Mouse (Mus musculus) right cerebral cortex, postnatal 4 days (tissue): ENCODE measurements at regions not wholly inside any gene's neighbourhood (a gene's known extent, or its start where the extent isn't known, plus 50 kb on each side); places are given as distances from the start of the nearest gene placed in this dataset.
A peak's percentile ranks its signal among the peaks of the same experiment; 100 is the strongest.

Experiments used
- DNase-seq: peaks from one replicate; pipeline ENCODE4 v3.0.0-alpha.2; 2022

DNA sequence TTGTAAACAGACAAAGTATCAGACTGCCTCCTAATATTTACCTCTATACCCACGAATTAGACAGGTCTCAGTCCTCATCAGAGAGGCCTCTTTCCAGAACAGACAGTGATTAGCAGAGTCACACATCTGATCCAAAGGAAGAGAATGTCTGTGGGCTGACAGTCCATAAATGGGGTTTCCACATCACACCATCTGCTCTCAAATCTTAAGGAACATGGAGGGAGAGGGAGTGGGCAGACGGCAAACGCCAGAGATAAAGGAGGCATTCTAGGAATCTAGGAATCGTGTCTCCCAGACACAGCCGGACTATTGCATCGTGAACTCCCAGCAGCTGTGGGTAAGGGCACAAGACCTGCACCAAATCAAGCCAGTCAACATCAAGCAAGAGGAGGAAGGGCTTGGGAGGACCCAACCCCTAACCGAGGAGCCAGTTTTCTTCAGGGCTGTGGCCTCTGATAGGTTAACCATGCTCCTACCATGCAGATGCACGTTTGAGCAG lies 219.8 kb downstream of the Setd4 start:
- DNase-seq: no peak

DNA sequence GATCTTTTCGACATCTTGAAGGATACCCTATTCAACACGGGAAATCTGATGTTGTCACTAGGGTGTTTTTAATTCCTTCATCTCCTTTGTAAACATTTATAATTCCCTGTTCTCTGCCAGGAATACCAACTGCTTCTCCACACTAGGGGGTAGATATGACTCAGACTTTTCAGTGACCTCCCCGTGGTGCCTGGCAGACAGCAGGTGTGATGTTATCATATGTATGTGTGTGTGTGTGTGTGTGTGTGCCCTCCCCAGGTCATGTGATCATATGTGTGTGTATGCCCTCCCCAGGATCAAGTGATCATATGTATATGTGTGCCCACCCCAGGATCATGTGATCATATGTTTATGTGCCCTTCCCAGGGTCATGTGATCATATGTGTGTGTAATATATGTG lies 220.9 kb downstream of the Setd4 start:
- DNase-seq: no peak

DNA sequence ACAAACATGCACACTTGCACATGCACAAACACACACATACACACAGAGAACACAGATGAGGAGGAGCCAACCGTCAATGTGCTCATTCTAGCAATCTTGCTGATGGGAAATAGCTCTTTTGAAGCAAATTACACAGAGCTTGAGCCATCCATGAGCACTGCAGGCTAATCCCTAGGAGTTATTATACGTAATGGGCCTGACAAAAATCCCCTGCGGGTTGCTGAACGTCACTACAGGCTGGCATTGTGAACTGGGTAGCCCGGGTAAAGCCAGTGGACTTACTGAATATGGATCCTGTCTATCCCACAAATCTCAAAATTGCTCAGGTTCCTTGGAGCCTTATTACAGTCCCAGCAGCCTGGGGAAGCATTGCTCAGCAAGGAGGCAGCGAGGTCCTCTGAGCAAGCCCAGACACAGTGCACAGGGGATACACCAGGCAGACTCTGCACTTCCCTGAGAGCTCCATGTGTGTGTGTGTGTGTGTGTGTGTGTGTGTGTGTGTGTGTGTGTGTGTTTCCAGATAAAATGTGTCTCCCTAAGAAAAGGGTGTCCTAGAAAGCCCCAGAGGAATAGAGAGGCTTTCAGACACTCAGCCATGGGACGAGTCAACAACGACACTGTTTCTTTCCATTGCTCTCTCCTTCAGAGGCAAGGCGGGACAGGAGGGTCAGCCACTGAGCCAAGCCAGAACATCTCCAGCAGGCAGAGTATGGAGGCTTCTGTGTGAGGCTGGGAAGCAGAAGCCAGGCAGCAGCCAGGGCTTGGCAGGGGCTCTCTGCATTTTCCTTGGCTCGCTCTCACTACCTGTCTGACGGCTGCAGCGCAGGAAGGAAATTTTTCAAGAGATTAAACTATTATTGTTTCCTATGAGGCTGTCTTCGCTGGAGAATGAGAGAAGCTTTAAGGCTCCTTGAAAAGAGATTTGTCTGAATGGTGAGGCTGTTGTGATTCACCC lies 222.9 kb downstream of the Setd4 start:
- no peak for DNase-seq

DNA sequence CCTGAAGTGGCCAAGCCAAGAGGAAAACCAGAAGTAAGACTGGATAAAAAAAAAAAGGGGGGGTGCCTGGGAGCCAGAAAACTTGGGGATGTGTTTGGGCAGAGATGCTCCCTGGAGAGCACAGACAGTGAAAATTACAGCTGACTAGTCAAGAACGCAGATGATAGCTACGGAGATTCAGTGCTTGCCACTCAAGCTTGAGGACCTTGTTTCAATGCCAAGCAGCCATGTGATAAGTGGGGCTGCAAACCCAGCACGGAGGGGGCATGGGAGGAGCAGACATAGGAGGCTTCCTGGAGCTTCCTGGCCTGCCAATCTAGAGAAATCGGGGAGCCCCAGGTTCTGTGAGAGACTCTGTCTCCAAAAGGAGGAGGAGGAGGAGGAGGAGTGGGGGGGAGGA lies 223.7 kb downstream of the Setd4 start:
- no peak for DNase-seq

DNA sequence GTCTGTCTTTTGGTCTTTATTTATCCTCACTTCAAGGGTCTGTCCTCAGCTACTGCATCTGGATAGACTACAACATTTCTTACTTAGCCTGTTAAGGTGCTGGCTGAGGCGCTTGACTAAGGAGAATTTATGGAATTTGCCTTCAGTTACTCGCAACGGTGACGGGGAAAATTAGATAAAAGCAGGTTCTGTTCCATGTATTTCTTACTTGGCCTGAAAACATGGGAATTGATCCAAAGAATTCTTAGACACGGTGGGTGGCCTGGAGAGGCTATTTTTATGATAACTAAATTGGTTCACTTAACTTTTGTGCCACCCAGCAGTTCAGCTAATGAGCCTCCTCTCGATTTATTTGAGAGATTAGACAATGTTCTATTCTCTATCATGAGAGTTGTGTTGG lies 224.3 kb downstream of the Setd4 start:
- no peak for DNase-seq

DNA sequence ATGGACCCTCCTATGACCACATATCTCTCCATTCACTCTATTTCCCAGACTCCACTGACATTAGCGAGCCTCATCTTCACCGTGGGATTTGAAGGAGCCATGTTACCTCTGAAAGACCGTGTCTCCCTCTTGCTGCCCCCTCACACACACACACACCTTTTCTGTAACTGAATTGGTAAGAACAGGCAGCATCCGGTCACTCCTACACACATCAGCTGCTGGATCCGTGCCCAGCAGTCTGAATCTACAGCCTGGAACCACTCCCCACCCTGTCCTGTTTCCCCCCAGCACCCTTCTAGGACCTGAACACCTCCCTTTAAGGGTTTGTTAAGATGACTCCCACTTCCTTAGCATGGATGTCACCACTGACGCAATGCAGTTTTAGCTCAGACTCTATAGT lies 229.2 kb downstream of the Setd4 start:
- no peak for DNase-seq

DNA sequence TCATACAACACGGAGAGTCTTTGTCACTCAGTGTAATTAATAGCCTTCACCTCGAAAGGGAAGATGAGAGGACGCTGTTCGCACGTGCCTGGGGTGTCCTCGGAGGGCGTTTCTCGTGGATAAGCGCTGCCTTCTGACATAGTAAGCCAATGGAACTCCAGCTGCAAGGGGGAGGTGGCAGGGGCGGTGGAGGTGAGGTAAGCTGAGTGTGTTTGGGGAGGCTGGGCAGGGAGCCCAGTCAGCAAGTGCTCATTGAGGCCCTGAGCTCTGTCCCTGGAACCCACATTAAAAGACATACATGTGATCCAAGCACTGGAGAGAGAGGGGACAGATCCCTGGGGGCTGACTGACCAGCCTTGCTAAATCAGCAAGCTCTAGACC lies 234.1 kb downstream of the Setd4 start:
- DNase-seq: no peak

DNA sequence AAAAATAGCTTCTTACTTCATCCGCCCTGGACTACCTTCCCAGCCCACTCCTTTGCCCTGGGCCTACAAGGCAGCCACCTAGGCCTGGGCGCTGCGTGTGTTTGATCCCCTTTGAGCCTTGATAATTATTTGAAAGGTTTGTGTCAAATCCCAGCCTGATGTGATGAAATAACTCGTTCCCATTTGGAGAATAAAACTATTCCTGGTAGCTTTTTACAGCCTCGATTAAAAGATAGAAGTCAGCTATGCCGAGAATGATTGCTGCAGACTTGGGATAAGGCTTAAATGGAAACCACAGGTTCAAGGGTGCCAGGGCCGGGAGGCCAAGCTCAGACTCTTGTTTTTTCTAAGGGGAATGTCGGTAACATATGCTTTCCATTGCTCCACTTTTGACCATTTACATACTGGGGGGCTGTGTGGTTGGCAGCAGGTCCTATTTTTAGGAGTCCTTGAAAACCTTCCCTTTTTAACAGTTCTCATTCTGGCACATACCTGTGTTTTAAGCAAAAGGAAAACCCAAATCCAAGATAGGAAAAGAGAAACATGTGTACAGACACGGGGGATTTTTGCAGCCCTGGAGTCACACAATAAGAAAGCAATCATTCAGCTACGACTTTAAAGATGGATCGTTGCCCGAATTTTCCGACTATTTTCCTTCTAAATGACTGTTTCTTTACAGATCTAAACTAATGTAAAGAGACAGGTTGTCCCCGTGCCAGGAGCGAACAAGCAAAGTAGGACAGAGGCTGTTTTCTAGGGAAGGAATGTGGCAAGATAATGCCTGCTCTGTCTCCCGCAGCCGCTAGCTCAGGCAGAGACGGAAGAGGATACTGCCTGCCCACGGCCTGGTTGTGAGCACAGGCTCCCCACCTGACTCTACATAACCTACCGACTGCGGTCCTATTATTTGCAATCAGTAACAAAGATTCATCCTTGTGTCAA lies 234.8 kb downstream of the Setd4 start:
- peak; percentile 54 for DNase-seq

DNA sequence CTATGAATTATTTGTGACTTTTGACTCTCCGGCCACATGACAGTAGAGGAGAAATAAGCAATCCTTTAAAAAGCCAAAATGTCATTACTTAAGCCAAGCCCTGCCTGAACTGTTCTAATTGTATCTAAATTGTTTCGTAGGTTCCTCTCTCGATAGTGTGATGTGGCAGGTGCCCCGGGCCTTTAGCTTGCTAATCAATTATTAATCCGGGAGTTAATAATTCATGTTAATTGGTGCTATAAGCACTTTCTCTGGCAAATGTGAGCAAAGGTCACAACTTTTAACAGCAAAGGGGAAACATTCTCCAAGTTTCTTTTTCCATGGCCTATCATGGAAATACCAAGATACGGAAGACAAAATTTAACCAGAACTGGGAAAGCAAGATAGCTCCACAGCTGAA lies 235.9 kb downstream of the Setd4 start:
- DNase-seq: no peak

DNA sequence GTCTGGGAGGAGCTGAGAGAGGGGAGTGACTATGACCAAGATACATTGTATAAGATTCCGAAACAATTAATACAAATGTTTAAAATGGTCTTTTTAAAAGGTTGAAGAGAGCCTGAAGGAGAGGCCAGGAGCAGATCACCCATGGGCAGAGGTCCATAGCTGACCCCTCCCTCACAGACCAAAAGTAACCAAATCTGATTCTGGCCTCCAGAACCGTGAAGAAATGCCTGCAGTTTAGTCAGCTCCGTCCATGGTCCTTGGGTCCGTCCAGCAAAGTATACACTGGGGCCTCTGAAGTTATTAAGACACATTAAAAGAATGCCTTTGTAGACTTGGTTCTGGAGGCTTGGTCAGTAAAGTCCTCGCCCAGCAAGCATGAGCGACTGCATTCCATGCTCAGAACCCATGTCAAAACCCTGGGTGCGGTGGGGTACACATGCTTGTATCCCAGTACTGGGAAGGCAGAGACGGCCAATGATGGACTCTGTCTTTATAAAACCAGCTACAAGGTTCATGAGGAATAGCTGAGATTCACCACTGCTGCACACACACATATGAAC lies 236.5 kb downstream of the Setd4 start:
- no peak for DNase-seq

DNA sequence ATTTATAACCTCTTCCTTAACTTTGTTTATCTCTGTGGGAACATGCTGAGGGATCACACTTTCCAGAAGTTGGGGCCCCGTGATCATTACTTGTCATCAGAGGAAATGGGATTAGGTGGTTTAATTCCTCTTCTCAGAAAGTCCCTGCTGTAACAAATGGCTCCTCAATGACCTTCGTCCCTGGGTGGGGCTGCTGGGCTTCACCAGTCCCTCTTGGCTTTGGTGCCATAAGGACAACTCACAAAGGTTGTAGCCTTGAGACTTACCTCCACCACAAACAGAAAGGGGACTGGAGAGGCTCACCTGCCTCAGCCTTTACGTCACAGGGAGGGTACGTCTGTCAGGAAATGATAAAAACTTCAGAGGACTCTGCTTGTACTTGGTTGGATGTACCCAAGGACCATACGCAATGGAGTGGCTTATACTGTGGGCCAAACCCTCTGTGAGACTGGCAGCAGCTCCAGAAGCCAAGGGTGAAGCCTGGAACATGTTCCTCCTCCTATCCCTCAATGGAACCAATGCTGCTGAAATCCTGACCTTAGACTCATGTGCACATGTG lies 237.4 kb downstream of the Setd4 start:
- no peak for DNase-seq

DNA sequence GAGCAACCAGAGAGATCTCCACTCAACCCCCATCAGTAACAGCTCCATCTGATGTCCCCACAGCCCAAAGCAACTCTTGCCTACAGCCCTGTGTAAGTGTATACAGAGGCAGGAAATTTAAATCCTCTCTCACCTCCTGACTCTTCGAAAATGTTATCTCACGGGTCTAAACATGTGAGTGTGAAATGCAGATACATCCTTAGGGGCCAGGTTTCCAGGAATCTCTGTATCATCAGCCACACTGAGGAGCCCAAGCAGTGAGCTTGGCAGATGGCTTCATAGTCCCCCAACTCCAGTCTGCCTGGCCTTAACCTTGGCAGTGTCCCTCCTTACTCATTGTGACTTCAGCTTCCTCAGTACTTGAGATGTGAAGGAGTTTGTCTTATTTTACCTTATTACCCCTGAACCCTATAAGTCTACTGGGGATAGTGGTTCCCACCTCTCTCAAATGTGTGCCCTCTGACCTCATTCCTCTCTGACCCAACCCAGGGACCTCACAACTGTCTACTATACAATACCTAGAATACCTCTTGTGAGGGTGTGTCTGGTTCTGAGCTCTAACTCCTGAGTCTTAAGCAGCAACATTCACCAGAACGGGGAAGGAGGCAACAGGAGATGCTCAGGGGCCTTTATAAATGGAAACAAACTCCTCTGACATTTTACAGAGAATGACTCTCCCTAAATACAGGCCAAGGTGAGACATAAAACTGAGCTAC lies 238.5 kb downstream of the Setd4 start:
- no peak for DNase-seq

DNA sequence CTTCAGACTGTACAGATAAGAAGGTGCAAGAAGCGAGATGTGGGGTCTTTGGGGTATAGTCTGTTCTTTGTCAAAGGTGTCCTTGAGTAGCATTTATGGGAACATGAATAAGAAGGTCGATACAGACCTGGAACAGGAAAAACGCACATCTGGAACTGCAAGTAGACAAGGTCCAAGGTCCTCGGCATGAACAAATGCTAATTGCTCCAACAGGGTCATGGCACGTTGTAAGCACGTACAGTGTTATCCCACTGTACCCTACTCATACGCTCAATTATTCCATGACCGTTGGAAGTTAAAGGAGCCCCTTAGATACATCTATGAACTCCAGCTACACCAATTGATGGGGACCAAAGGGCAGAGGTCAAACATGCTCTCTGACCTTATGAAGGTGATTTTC lies 244.1 kb downstream of the Setd4 start:
- DNase-seq: no peak

DNA sequence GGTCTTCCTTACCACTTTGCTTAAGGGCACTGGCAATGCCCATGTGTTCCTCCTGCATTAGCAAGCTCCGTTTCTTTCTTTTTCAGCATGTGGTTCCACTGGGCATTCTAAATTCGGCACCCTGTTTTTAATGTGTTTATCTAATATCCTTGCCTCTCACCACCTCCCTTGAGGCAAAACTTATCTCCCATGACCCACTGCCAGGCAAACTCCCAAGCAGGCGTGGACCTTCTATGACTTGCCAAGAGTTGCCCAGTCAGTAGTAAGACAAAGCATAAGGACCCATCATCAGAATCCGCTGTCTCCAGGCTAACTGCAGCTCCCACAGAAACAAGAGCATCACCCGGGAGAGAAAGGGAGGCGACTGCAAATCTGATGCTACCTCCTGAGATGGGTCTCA lies 245.2 kb downstream of the Setd4 start:
- no peak for DNase-seq

DNA sequence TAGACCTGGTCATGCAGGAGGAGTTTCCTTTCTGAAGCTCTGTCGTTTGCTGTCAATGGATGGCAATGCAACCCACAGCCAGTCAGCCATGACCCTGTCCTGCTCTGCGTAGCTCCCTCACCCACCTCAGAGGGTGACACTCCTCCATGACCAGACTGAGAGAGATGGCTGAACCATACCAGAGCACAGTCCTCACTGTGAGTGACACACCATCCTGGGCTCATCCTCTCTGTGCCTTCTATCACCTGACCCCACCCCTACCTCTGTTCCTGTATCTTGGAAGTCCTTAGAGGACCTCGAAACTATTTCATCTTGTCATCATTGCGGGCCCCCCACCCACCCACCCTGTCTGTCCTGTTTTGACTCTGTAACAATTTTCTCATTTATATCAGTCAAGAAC lies 245.7 kb downstream of the Setd4 start:
- no peak for DNase-seq

DNA sequence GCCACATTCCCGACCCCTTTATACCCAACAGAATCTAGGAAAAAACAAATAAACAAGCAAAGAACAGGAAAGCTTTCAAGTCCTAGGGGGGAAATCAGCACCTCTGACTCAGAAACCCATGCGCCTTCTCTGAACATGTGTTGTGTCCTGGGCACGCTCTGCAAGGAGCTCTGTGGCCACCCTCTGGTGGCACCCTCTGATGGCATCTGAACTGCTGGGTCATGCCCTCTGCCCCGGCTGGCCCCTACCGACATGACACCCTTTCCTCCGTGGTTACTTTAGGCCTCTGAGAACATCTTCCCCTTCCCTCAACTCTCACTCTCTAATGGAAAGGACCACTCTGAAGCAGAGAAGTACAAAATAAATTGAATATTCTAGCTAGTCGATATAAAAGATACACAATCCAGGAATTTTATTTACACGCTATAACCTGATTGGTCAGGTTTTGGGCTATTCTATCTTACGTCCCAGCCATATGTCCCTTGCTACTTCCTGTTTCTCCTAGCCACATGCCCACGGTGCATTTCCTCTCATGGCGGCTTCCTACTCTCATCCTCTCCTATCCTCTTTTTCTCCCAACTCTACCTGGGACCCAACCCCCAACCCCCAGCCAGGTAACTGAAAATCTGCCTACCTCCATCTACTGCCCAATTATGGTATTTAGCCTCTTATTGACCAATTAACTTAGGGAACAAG lies 248.5 kb downstream of the Setd4 start:
- no peak for DNase-seq

DNA sequence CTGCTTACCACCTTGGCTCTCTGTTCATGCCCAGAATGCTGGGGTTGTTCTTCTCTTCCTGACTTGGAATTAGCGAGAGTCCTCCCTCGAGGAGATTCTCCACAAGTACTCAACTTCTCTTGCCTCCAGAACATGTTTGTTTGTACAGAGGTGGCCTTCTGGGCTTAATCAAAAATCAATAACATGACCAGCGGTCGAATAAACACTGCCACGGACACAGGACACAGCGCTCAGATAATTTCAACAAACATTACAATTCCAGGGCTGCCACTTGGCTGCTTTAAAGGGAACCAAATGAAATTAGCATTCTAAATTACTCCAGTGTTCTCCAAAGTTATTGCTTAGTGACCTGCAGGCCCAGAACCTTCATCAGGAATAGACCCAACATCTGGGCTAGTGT lies 249.9 kb downstream of the Setd4 start:
- DNase-seq: no peak

DNA sequence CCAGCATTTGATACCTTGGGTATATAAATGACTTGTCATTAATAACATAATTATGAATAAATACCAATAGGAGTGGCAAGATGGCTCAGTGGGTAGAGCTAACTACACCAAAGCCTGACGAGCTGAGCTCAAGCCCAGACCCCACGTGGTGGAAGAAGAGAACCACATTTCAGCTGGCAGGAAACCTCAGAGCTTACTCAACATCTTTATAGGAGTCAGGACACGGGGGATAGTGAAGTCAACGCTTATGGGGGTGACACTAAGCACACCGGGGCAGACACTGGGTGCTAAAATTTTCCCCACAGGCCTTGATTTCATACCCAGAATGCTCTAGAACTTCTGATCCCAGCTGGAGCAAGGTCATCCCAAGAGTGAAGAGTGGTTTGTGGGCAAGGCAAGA lies 259.3 kb downstream of the Setd4 start:
- no peak for DNase-seq

DNA sequence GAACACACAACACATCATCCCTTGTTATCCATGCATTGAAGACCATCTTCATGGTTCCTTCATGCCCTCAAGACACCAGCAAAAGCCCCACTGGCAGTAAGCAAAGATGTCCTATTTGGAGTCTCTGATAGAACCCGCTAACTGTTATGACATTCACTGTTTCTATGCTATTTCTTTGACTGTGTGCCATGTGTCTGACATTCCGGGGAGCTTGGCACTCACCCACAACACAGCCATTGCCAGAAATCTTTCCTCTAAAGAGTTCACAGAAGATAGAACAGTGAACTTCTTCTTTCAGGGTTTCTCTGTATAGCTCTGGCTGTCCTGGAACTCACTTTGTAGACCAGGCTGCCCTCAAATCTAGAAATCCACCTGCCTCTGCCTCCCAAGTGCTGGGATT lies 261.2 kb downstream of the Setd4 start:
- peak; percentile 16 for DNase-seq

DNA sequence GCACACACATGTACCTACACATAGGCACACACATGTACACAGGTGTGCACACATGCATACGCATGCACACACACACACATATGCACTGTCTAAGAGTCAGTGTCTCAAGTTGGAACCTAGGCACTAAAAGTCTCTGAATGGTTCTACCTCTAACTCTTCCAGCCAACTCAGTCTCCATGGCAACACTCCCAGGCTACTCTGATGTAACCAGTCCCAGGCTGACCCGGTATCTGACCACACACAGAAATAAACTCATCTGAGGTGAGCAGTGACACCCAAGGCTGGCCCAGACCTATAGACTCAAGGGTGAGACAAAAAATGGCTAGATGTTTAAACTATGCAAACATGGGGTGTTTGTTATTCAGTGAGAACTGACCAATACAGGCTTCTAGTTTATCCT lies 262.1 kb downstream of the Setd4 start:
- no peak for DNase-seq

DNA sequence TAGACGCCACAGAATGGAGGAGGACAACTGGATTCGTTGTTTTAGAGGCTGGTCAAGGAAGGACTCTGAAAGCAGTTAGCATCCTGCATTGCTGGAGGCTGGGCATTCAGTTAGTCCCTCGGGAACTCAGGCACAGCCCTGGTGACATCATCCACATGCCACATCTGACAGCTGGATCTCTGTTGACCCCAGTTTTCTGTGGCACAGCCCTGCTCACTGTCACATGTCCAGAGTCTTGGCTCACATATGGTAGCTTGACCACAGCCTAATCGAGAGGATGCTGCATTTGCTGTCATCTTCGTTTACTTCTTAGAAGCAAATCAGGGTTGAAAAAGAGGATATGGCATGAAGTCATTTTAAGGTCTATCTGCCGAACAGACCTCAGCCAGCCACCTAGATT lies 265.1 kb downstream of the Setd4 start:
- no peak for DNase-seq
